Mouse (Mus musculus) midbrain, embryonic 14.5 days (tissue): ENCODE data around the gene Gigyf1. TPM values are rescaled to one million over a fixed set of nuclear protein-coding genes. Genes with fewer than 3 reads are reported as not detected.
A peak's percentile ranks its signal among the peaks of the same experiment; 100 is the strongest.

Experiments used
- ATAC-seq: fragments of 200-750 bp; cut with Nextera tagmentation; 2 replicates; pipeline ENCODE4 v1.8.0; 2017; ENCODE audit warnings: moderate number of reproducible peaks, moderate library complexity; ENCODE audit not compliant: low FRiP score, low TSS enrichment
- DNase-seq: peaks from one replicate; pipeline ENCODE4 v3.0.0-alpha.2; 2015
- H3K27ac ChIP-seq: fragments of 300-500 bp; sonication (generic); replicated peaks from 2 replicates; pipeline ENCODE4 v1.5.1; 2014; ENCODE audit warnings: mild to moderate bottlenecking, low read depth, low read length, moderate library complexity
- H3K27me3 ChIP-seq: fragments of 300-500 bp; sonication (generic); 2 replicates; pipeline ENCODE4 v1.6.1; 2014; ENCODE audit warnings: low read length, control low read depth, mixed read lengths; ENCODE audit not compliant: control insufficient read depth, insufficient read depth
- H3K36me3 ChIP-seq: fragments of 300-500 bp; sonication (generic); 2 replicates; pipeline ENCODE4 v1.6.1; 2014; ENCODE audit warnings: low read length, control low read depth; ENCODE audit not compliant: control insufficient read depth, insufficient read depth
- H3K4me1 ChIP-seq: fragments of 300-500 bp; sonication (generic); 2 replicates; pipeline ENCODE4 v1.6.1; 2014; ENCODE audit warnings: mild to moderate bottlenecking, antibody characterized with exemption, low read length, control low read depth; ENCODE audit not compliant: control insufficient read depth, insufficient read depth
- H3K4me2 ChIP-seq: fragments of 300-500 bp; sonication (generic); 2 replicates; pipeline ENCODE4 v1.6.1; 2014; ENCODE audit warnings: mild to moderate bottlenecking, low read length, moderate library complexity
- H3K4me3 ChIP-seq: fragments of 300-500 bp; sonication (generic); replicated peaks from 2 replicates; pipeline ENCODE4 v1.5.1; 2014; ENCODE audit warnings: low read depth, low read length
- H3K9ac ChIP-seq: fragments of 300-500 bp; sonication (generic); replicated peaks from 2 replicates; pipeline ENCODE4 v1.6.1; 2014; ENCODE audit warnings: mild to moderate bottlenecking, low read length, moderate library complexity
- H3K9me3 ChIP-seq: fragments of 300-500 bp; sonication (generic); 2 replicates; pipeline ENCODE4 v1.6.1; 2016; ENCODE audit warnings: low read length, control low read depth, mixed read lengths; ENCODE audit not compliant: control insufficient read depth
- WGBS: fragments of 180-500 bp; shearing (Covaris S2); extraction: QIAGEN DNeasy Blood & Tissue Kit; methylation state at CpG from one replicate; pipeline ENCODE4 v1.1.7; 2014; 5-methylcytosine and 5-hydroxymethylcytosine counted together
- polyA plus RNA-seq: library from polyadenylated mRNA; unstranded; fragments of >200 nt; fragmentation: Nextera tagmentation; extraction: Ambion mirVana; gene quantifications from 2 replicates; pipeline ENCODE4 v1.2.1, GENCODE M21; 2014

Gigyf1 gene
- polyA plus RNA-seq, 1 experiment from 2014 or later = 17.0 TPM

DNA sequence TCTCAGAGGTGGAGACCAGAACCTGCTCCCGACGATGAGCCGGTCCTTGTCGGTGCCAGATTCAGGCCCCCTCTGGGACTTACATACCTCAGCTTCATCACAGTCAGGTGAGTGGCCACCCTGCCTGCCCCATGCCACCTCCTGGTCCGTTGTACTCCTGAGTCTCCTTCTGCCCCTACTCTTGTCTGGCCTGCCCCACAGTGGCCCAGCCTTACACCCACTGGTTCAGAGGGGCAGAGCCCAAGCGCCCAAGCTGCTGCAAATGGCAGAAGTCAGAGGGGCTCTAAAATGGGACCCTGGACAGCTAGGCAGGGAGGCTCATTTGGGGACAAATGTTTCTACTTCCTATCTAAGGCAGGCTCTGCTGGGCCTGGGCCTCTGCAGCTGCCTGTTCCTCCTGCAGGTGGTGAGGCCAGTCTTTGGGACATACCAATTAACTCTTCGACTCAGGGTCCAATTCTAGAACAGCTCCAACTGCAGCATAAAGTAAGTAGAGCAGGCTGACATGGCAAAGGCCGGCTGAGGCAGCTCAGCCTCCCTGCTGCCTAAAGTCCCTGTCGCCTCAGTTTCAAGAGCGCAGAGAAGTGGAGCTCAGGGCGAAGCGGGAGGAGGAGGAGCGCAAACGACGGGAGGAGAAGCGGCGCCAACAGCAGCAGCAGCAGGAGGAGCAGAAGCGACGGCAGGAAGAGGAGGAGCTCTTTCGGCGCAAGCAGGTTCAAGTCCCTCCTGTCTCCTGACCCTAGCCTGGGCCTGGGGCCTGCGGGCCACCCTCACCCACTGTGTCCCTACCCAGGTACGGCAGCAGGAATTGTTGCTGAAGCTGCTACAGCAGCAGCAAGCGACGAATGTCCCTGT is 5.3 kb downstream of the Gigyf1 start:
- Histone ChIP-seq H3K4me3 (no peak overlapping the region), H3K4me2 (no peak overlapping the region), H3K36me3 (peaks cover 99% of the 10 kb centered on the region), H3K4me1 (no peaks in the 10 kb centered on the region; the same call in 1 of the 2 replicates), H3K9me3 (no peaks in the 10 kb centered on the region), H3K27me3 (no peaks in the 10 kb centered on the region), H3K27ac (no peak overlapping the region), H3K9ac (no peak overlapping the region)
- WGBS = 87% methylated on average over 25 of the region's 25 CpGs
- no peak for ATAC-seq
- DNase-seq = no peak

DNA sequence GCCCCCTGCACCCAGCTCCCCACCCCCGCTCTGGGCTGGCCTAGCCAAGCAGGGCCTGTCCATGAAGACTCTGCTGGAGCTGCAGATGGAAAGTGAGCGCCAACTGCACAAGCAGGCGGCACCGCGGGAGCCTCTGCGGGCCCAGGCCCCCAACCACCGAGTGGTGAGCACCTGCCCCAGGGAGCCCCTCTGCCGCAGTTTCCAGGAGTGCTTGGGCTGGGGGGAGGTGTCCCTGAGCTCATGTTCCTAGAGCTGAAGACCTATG is 5.8 kb downstream of the Gigyf1 start:
- Histone ChIP-seq H3K4me3 (no peak overlapping the region), H3K9ac (no peak overlapping the region), H3K9me3 (no peaks in the 10 kb centered on the region), H3K27ac (no peak overlapping the region), H3K27me3 (no peaks in the 10 kb centered on the region), H3K4me1 (no peaks in the 10 kb centered on the region; the same call in 1 of the 2 replicates), H3K36me3 (peaks cover 99% of the 10 kb centered on the region), H3K4me2 (no peak overlapping the region)
- no peak for ATAC-seq
- DNase-seq = no peak
- 79% methylated on average over 8 of the region's 8 CpGs for WGBS

- Histone ChIP-seq H3K9me3 (no peaks in the 10 kb centered on the region), H3K4me2 (no peak overlapping the region), H3K9ac (no peak overlapping the region), H3K4me3 (no peak overlapping the region), H3K36me3 (peaks cover 99% of the 10 kb centered on the region), H3K27ac (peak overlapping the region; percentile 63; the same call in 1 of the 2 replicates), H3K4me1 (peaks cover 4% of the 10 kb centered on the region; the same call in 1 of the 2 replicates), H3K27me3 (no peaks in the 10 kb centered on the region)
- ATAC-seq = no peak
- 85% methylated on average over 13 of the region's 13 CpGs for WGBS
- no peak for DNase-seq
These were observed 6.3 kb downstream of the Gigyf1 start for GRCm38 (mm10) chr5:137524671-137525070.

DNA sequence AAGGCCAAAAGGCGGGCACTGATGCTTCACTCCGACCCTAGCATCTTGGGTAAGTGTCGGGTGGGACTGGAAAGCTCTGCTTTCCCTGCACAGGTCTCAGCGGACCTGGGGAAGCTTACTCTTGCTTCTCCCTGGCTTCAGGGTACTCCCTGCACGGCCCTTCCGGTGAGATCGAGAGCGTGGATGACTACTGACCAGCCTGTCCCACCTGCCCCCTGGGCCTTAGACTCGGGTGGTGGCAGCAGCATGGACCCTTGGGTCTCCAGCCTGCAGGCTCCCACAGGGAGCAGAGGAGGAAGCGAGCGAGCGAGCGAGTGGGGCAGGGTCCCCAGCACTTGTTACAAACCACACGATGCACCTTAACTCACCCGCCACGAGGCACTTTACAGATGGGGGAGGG is 7.2 kb downstream of the Gigyf1 start:
- H3K4me1 ChIP-seq = peaks cover 11% of the 10 kb centered on the region
- H3K9ac ChIP-seq = no peak overlapping the region
- no peaks in the 10 kb centered on the region for H3K27me3 ChIP-seq

GRCm38 (mm10) chr5:137526192-137526936 is 8.0 kb downstream of the Gigyf1 start:
- Histone ChIP-seq H3K9ac (no peak overlapping the region; the same call in 1 of the 2 replicates), H3K36me3 (peaks cover 88% of the 10 kb centered on the region), H3K27ac (peak overlapping the region; percentile 72), H3K4me2 (no peak overlapping the region), H3K27me3 (no peaks in the 10 kb centered on the region), H3K4me1 (peaks cover 11% of the 10 kb centered on the region), H3K4me3 (no peak overlapping the region), H3K9me3 (no peaks in the 10 kb centered on the region)
- ATAC-seq (no peak), DNase-seq (peak; percentile 62)
- 35% methylated on average over 16 of the region's 16 CpGs for whole genome bisulfite sequencing

More for the DNA sequence above, 7.2 kb downstream of the Gigyf1 start:
- no peaks in the 10 kb centered on the region for H3K9me3 ChIP-seq
- H3K36me3 ChIP-seq = peaks cover 97% of the 10 kb centered on the region
- DNase-seq (no peak), ATAC-seq (no peak)
- H3K4me2 ChIP-seq = no peak overlapping the region
- WGBS = 71% methylated on average over 16 of the region's 16 CpGs
- H3K4me3 ChIP-seq = no peak overlapping the region
- peak overlapping the region; percentile 63 for H3K27ac ChIP-seq

DNA sequence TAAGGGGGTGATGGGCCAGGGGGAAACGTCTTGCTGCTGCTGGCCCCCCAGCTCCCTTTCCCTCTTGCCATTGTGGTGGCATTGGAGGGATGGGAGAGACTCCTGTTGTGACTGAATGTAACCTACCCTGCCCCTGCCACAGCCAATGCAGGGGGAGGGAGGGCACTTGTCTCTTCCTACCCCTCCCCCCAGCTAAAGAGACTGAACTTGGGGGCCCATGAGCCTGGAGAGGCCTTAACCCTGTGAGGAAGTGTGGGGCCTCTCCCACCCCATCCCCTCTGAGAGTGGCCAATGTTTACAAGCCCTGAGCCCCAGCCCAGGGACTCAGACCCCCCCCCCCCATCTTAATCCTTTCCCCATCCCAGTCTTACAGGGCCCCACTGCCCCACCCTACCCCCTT is 9.1 kb downstream of the Gigyf1 start:
- no peak overlapping the region for H3K9ac ChIP-seq
- ATAC-seq = no peak
- H3K9me3 ChIP-seq = no peaks in the 10 kb centered on the region
- H3K4me2 ChIP-seq = no peak overlapping the region
- WGBS = 71% methylated on average over 1 of the region's 1 CpGs
- no peak for DNase-seq
- no peaks in the 10 kb centered on the region for H3K27me3 ChIP-seq
- no peak overlapping the region for H3K4me3 ChIP-seq
- H3K36me3 ChIP-seq = peaks cover 78% of the 10 kb centered on the region
- peaks cover 11% of the 10 kb centered on the region for H3K4me1 ChIP-seq
- peak overlapping the region; percentile 55 for H3K27ac ChIP-seq

GRCm38 (mm10) chr5:137528247-137528968 is 10.1 kb downstream of the Gigyf1 start:
- H3K27ac ChIP-seq = no peak overlapping the region
- H3K4me2 ChIP-seq = no peak overlapping the region
- H3K4me3 ChIP-seq = no peak overlapping the region
- 0 out of 2 replicates have a peak overlapping the region, but pooled peaks have one; percentile 6 for H3K9ac ChIP-seq
- no peaks in the 10 kb centered on the region for H3K27me3 ChIP-seq
- no peaks in the 10 kb centered on the region for H3K9me3 ChIP-seq
- H3K4me1 ChIP-seq = peaks cover 11% of the 10 kb centered on the region
- no peak for ATAC-seq
- no peak for DNase-seq
- peaks cover 68% of the 10 kb centered on the region for H3K36me3 ChIP-seq
- 83% methylated on average over 22 of the region's 22 CpGs for WGBS

DNA sequence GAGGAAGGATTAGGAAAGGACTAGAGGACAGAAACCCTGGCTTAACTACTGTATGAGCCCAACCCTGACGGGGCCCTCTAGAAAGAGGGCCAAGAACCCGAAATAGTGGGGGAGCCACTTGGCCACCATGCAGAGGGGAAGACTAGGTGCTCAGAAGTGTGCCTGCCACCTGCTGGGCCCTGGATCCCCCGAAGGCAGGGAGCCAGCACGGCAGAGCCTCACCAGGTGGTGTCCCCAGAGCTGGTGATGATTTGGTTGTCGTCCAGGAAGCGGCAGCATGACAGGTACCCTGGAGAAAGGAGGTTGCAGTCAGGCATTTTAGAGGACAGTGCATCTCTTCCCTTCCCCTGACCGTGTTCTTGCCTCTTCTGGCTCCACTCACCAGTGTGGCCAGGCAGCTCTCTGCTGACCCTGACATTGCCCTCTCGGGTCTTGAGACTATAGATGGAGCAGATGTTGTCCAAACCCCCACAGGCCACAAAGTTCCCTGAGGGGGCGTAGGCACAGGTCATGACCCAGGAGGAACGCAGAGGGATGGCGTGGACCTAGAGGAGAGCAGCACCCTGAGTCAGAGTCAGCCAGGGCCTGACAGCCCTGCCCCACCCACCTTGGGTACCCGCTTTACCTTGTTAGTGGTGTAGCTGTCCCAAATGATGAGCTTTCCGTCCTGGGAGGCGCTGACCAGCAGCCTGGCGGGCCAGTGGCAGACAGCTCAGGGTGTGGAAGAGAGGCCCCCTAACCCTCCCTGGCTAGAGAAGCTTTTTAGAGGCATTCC is 11.1 kb downstream of the Gigyf1 start:
- peak overlapping the region; percentile 92 for H3K4me3 ChIP-seq
- H3K4me2 ChIP-seq = peak overlapping the region; percentile 92
- 66% methylated on average over 15 of the region's 15 CpGs for WGBS

More for the DNA sequence above, 11.1 kb downstream of the Gigyf1 start:
- H3K9me3 ChIP-seq = no peaks in the 10 kb centered on the region
- peak overlapping the region; percentile 97; the same call in 1 of the 2 replicates for H3K9ac ChIP-seq
- H3K4me1 ChIP-seq = peaks cover 11% of the 10 kb centered on the region
- no peak for ATAC-seq
- DNase-seq = no peak
- H3K27ac ChIP-seq = no peak overlapping the region; the same call in 1 of the 2 replicates
- no peaks in the 10 kb centered on the region for H3K27me3 ChIP-seq
- H3K36me3 ChIP-seq = peaks cover 58% of the 10 kb centered on the region
